Mouse (Mus musculus): ENCODE data around the gene Arfgef2.

Arfgef2 gene

DNA sequence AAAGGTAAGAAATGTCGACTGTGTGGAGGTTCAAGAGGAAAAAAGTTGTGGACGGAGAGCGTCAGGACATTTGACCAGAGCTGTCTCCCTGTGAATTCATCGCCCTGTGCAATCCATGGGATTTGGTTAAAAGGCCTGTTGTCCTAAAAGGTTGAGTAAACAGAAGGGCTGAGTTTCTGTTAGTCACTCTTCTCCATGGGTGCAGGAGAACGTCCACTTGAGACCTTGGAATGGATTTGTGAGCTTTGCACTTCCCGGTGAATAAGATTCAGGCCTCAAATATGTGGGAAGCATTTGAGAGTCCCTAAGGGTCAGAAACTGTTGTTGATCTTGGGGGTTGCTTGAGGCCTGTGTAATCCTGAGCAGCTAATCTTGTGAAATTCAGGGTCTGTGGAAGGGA is 1.4 kb downstream of the Arfgef2 start:
- DNase-seq (ENCODE audit: low spot score in 2 of 2): no peak

DNA sequence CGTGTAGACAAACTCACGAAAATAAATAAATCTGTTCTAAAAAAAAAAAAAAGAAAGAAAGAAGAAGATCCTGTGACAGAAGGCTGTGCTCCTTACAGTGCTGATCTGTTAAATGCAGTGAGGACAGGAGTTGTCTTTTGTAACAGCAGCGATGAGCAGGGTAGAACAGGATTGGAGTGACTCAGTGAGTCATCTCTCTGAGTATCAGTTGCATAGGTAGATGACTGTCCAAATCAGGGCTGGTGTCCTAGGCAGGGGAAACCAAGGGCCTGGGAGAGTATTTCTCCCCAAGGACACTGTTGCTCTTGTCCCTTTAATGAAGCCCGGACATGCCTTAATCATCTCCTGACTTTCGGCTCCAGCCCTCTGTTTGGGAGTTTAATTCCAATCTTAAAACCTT is 4.1 kb downstream of the Arfgef2 start:
- DNase-seq (ENCODE audit: low spot score in 2 of 2): no peak

- DNase-seq (ENCODE audit: low spot score in 2 of 2): no peak
Observed at GRCm38 (mm10) chr2:166810821-166811220, 5.4 kb downstream of the Arfgef2 start.

- no peak for DNase-seq (ENCODE audit: low spot score in 2 of 2)
Observed at GRCm38 (mm10) chr2:166818463-166819143, 13.2 kb downstream of the Arfgef2 start.

GRCm38 (mm10) chr2:166819849-166820248 is 14.5 kb downstream of the Arfgef2 start:
- no peak for DNase-seq (ENCODE audit: low spot score in 2 of 2)

- no peak for DNase-seq (ENCODE audit: low spot score in 2 of 2)
Observed at GRCm38 (mm10) chr2:166820844-166821243, 15.5 kb downstream of the Arfgef2 start.

GRCm38 (mm10) chr2:166821406-166821805 is 16.0 kb downstream of the Arfgef2 start:
- no peak for DNase-seq (ENCODE audit: low spot score in 2 of 2)

DNA sequence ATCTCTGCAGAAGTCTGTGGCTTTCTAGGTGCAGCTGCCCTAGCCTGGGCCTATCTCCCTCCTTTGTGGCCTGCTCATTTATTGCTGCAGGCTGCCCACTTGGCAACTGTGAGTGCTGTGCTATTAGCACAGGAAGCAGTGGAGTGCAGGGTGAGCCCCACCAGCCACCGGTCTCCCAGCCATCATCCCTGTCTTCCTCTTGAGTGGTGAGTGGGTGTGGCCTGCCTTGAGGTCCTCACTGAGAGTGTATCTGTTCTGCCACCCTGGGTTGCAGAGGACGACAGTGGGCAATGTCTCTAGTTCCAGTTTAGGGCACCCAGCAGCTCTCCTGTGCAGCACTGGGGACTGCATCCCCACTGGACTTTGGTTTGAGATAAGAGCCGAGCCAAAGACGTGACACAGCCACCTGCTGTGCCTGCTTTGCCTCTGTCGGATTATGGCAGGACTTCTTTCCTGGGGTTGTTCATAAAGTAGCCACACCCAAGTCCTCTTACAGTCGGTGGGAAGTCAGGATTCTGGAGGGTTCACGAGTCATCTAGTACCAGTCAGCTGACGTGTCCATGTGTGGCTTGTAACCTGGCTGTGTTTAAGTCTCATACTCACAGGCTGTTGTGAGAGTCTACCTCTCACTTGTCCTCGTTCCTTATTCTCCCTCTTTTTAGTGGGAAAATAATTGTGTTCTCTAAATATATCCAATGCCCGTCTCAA is 16.9 kb downstream of the Arfgef2 start:
- DNase-seq (ENCODE audit: low spot score in 2 of 2): no peak

- no peak for DNase-seq (ENCODE audit: low spot score in 2 of 2)
Observed at GRCm38 (mm10) chr2:166822901-166823300, 17.5 kb downstream of the Arfgef2 start.

DNA sequence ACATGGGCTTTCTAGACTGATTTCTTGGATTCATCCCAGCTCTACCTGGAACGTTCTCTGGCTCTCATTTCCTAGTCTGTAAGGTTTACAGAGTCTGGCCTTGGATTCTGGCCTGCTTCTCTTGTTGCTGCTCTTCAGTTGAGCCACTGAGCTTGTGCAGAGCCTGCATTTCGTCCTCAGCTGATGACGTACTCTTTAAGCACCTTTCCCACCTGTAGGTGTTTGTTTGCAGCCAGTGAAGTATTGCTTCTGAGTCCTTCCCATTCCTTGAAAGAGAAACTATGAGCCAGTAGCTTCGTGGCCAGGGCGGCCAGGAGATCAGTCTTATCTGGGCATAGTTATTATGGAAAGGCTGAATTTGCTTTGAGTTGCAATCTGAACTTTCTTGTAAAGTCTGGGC is 19.0 kb downstream of the Arfgef2 start:
- no peak for DNase-seq (ENCODE audit: low spot score in 2 of 2)

GRCm38 (mm10) chr2:166824998-166825397 is 19.6 kb downstream of the Arfgef2 start:
- no peak for DNase-seq (ENCODE audit: low spot score in 2 of 2)

- DNase-seq (ENCODE audit: low spot score in 2 of 2): peak; percentile 43 to 69
Observed at GRCm38 (mm10) chr2:166826491-166827224, 21.3 kb downstream of the Arfgef2 start.

- DNase-seq (ENCODE audit: low spot score in 2 of 2): no peak
Observed at GRCm38 (mm10) chr2:166828306-166828705, 22.9 kb downstream of the Arfgef2 start.

DNA sequence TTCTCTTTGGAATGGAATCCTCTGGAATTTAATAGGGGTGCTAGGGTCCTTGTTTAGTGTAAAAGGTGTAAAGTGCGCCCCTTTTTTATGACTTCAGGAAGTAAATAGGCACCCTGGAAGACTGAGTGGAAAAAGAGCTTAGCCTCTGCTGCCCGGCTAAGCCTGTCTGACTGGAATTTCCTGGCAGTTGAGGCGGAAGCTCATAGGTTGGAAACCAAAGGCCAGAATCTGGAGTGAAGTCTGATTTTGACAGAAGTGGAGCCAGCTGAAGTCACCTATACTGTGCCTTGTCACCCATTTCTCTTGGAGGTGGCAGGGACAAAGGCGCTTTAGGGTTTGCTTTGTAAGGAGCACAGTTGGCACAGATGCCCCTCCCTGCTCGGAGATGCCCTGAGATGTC is 25.0 kb downstream of the Arfgef2 start:
- DNase-seq (ENCODE audit: low spot score in 2 of 2): no peak

DNA sequence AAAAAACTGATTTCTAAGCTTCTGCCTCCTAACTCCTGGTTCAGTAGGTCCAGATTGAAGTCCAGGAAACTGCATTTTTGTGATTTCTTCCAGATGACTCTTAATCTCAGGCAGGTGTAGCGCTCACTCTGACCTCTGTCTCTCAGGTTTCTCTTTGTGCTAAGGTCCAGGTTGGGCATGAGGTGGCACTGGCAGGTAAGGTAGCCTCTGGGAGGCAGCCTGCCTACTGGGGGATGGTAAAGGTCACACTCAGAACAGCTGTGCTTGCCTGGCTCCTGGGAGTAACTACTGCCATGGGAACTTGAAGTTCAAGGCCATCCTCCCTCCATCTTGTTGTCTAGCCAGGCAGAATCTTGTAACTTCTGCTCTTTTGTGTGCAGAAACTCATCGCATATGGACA is 28.7 kb downstream of the Arfgef2 start:
- no peak for DNase-seq (ENCODE audit: low spot score in 2 of 2)

DNA sequence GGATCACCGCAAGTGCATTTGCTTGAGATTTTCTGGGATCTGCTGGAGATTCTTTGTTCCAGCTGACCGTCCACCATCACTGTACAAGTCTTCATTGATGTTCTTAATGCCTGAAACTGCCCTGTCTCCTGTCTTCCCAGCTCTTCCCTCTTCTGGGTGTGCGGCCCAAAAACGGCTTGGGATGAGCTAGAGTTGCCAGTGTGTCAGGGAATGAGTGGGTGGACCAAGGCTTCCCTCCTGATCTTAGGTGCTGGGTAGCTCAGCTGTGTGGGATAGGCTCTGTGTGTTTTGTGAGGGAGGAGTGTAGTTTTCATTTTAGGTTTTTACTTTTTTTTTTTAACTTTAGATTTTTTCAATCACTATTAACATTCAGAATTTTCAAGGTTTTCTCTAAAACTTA is 29.4 kb downstream of the Arfgef2 start:
- no peak for DNase-seq (ENCODE audit: low spot score in 2 of 2)

DNA sequence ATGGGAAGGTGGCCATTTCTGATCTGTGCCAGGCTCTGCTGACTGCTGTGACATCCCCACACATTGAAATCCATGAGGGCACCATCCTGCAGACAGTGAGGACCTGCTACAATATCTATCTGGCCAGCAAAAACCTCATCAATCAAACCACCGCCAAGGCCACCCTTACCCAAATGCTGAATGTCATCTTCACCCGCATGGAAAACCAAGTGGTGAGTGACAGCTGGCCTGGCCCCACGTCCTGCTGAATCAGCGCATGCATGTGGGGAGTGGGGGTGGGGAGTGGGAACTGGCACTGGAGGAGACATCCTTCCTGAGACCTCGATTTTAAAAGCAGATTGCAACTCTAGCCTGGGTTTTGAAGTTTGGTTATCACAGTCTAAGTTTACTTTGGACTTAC is 30.2 kb downstream of the Arfgef2 start:
- no peak for DNase-seq (ENCODE audit: low spot score in 2 of 2)

- DNase-seq (ENCODE audit: low spot score in 2 of 2): no peak
Observed at GRCm38 (mm10) chr2:166841813-166842212, 36.4 kb downstream of the Arfgef2 start.

DNA sequence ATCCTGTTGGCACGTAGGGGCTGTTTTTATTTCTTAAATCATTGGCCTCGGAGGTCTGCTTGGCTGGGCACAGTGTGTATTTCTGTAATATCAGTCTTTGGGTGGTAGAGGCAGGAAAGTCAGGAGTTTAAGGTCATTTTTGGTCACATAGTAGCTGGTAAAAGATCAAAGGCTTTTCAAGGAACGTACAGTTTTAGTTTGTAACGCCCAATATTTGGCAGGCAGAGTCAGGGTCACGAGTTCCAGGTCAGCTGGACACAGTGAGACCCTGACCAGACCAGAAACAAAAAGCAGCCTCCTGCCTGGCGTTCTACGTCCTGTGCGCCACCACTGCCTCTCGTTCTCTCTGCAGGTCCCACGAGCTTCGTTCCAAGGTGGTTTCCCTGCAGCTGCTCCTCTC is 45.3 kb downstream of the Arfgef2 start:
- no peak for DNase-seq (ENCODE audit: low spot score in 2 of 2)

DNA sequence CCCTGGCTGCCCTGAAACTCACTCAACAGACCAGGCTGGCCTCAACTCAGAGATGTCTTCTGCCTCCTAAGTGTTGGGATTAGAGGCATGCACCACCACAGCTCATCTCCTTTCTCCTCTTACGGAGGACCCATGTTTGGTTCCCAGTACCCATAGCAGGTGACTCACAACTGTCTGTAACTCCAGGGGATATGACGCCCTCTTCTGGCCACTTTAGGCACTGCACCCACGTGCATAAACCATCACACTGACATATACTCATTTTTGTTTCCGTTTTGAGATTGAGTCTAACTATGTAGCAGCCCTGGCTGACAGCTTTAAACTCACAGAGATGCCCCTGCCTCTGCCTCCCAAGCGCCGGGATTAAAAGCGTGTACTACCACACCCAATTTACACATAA is 46.9 kb downstream of the Arfgef2 start:
- DNase-seq (ENCODE audit: low spot score in 2 of 2): no peak

- no peak for DNase-seq (ENCODE audit: low spot score in 2 of 2)
Observed at GRCm38 (mm10) chr2:166855771-166856170, 50.4 kb downstream of the Arfgef2 start.

DNA sequence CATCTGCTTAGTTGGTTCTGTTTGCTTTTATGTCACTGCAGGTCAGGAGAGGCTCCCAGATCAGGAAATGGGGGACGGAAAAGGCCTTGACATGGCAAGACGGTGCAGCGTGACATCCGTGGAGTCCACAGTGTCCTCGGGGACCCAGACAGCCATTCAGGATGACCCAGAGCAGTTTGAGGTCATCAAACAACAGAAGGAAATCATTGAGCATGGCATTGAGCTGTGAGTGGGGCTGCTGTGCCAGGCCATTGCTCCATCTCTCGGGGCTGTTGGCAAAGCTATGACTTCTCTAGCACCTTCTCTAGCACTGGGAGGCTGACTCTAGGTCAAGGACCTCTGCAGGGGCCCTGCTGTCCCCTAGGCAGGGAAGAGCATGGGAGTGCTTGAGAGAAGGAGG is 51.0 kb downstream of the Arfgef2 start:
- DNase-seq (ENCODE audit: low spot score in 2 of 2): no peak

DNA sequence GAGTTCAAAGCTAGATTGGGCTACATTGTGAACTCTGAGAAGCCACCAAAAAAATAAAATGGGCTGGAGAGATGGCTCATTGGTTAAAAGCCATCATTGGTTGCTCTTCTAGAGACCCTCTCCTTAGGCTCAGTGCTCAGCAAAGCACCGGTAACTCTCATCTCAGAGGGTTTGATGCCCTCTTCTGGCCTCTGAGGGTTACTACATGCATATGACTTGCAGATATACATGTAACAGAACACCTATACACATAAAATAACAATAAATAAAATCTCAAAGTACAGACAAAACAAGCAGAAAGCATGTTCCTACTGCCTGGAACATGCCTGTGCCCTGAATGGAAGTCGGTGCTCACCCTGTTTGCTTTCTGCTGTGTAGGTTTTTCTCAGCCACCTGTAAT is 51.7 kb downstream of the Arfgef2 start:
- no peak for DNase-seq (ENCODE audit: low spot score in 2 of 2)

Measured in spleen, postnatal 4 days (tissue).